Mouse (Mus musculus): ENCODE results near the gene Abhd6.
A peak's percentile ranks its signal among the peaks of the same experiment; 100 is the strongest.
"Not testable (repeated sequence)": the region's sequence is repeated elsewhere in the genome, so short reads cannot be mapped to it uniquely, and the experiment has no call there.

The Abhd6 gene

GRCm38 (mm10) chr14:7999435-7999834 lies 3.3 kb upstream of the Abhd6 start:
- no peak for DNase-seq (ENCODE audit: low spot score)

GRCm38 (mm10) chr14:8000247-8000646 lies 2.5 kb upstream of the Abhd6 start:
- DNase-seq (ENCODE audit: low spot score): peak; percentile 18

- DNase-seq (ENCODE audit: low spot score): no peak
These were observed 1.6 kb upstream of the Abhd6 start for GRCm38 (mm10) chr14:8000831-8001685.

- no peak for DNase-seq (ENCODE audit: low spot score)
These were observed 480 bp downstream of the Abhd6 start for GRCm38 (mm10) chr14:8003093-8003670.

- no peak for DNase-seq (ENCODE audit: low spot score)
These were observed 1.3 kb downstream of the Abhd6 start for GRCm38 (mm10) chr14:8003727-8004670.

GRCm38 (mm10) chr14:8006061-8006460 lies 3.4 kb downstream of the Abhd6 start:
- DNase-seq (ENCODE audit: low spot score): not testable (repeated sequence)

GRCm38 (mm10) chr14:8007084-8007483 lies 4.4 kb downstream of the Abhd6 start:
- DNase-seq (ENCODE audit: low spot score): no peak

- DNase-seq (ENCODE audit: low spot score): no peak
These were observed 4.8 kb downstream of the Abhd6 start for GRCm38 (mm10) chr14:8007486-8007885.

GRCm38 (mm10) chr14:8007923-8008322 lies 5.2 kb downstream of the Abhd6 start:
- DNase-seq (ENCODE audit: low spot score): no peak

- DNase-seq (ENCODE audit: low spot score): no peak
These were observed 8.6 kb downstream of the Abhd6 start for GRCm38 (mm10) chr14:8011297-8011696.

- no peak for DNase-seq (ENCODE audit: low spot score)
These were observed 9.2 kb downstream of the Abhd6 start for GRCm38 (mm10) chr14:8011938-8012337.

GRCm38 (mm10) chr14:8015756-8016155 lies 13.1 kb downstream of the Abhd6 start:
- DNase-seq (ENCODE audit: low spot score): no peak

GRCm38 (mm10) chr14:8016276-8016675 lies 13.6 kb downstream of the Abhd6 start:
- no peak for DNase-seq (ENCODE audit: low spot score)

GRCm38 (mm10) chr14:8016951-8017350 lies 14.2 kb downstream of the Abhd6 start:
- DNase-seq (ENCODE audit: low spot score): no peak

- DNase-seq (ENCODE audit: low spot score): no peak
These were observed 17.3 kb downstream of the Abhd6 start for GRCm38 (mm10) chr14:8020011-8020410.

GRCm38 (mm10) chr14:8020546-8020945 lies 17.8 kb downstream of the Abhd6 start:
- no peak for DNase-seq (ENCODE audit: low spot score)

- DNase-seq (ENCODE audit: low spot score): no peak
These were observed 21.8 kb downstream of the Abhd6 start for GRCm38 (mm10) chr14:8024469-8024868.

GRCm38 (mm10) chr14:8024936-8025335 lies 22.2 kb downstream of the Abhd6 start:
- no peak for DNase-seq (ENCODE audit: low spot score)

- no peak for DNase-seq (ENCODE audit: low spot score)
These were observed 24.2 kb downstream of the Abhd6 start for GRCm38 (mm10) chr14:8026769-8027531.

GRCm38 (mm10) chr14:8028086-8028485 lies 25.4 kb downstream of the Abhd6 start:
- no peak for DNase-seq (ENCODE audit: low spot score)

- DNase-seq (ENCODE audit: low spot score): no peak
These were observed 27.1 kb downstream of the Abhd6 start for GRCm38 (mm10) chr14:8029752-8030151.

GRCm38 (mm10) chr14:8030535-8030934 lies 27.8 kb downstream of the Abhd6 start:
- DNase-seq (ENCODE audit: low spot score): peak; percentile 27
